In genomic region chr17:46609721-46610514, GRCm38 (mm10) we compare ENCODE assay signal across 9 mouse cellular contexts. TPM values are rescaled to one million over a fixed set of nuclear protein-coding genes. Genes with fewer than 3 reads are reported as not detected.
A peak's percentile ranks its signal among the peaks of the same experiment; 100 is the strongest.
DNase-seq lines count a peak whose midpoint lies in the region; ATAC-seq and TF ChIP-seq lines count a peak whose summit lies in the region.
"Had no signal": no experiment of that assay in that cellular context is flagged by ENCODE, and none has a peak within 500 bp of the region (broad histone marks: within the 10 kb centered on the region; RNA-seq: fewer than 3 reads in every experiment).

No protein-coding gene starts in this region.

- H3K9ac ChIP-seq in forebrain, embryonic 12.5 days = no peak overlapping the region
- H3K9ac ChIP-seq in forebrain, embryonic 15.5 days (replicated peaks) = no peak overlapping the region
- no peak overlapping the region for H3K9ac ChIP-seq in embryonic facial prominence, embryonic 15.5 days
- H3K9ac ChIP-seq in kidney, postnatal 0 days (ENCODE audit: low read depth, low read length) = 0 out of 2 replicates have a peak overlapping the region, but pooled peaks have one; percentile 31

- WGBS in forebrain, embryonic 12.5 days = 63% methylated on average over 15 of the region's 15 CpGs
- WGBS in forebrain, embryonic 15.5 days = 52% methylated on average over 15 of the region's 15 CpGs
- 40% methylated on average over 15 of the region's 15 CpGs for WGBS in embryonic facial prominence, embryonic 15.5 days
- 34% methylated on average over 15 of the region's 15 CpGs for WGBS in kidney, postnatal 0 days

- H3K4me2 ChIP-seq in forebrain, embryonic 12.5 days = no peak overlapping the region
- no peak overlapping the region for H3K4me2 ChIP-seq in forebrain, embryonic 15.5 days (replicated peaks)
- H3K4me2 ChIP-seq in embryonic facial prominence, embryonic 15.5 days (replicated peaks) = peak overlapping the region; percentile 13; the same call in 1 of the 2 replicates
- peak overlapping the region; percentile 43 for H3K4me2 ChIP-seq in kidney, postnatal 0 days (ENCODE audit: low read length)

- H3K4me3 ChIP-seq in forebrain, embryonic 12.5 days (replicated peaks) = no peak overlapping the region
- no peak overlapping the region for H3K4me3 ChIP-seq in forebrain, embryonic 15.5 days
- H3K4me3 ChIP-seq in embryonic facial prominence, embryonic 15.5 days (replicated peaks) = no peak overlapping the region
- 0 out of 2 replicates have a peak overlapping the region, but pooled peaks have one; percentile 8 for H3K4me3 ChIP-seq in kidney, postnatal 0 days (replicated peaks; ENCODE audit: low read depth, low read length)

- DNase-seq in kidney, postnatal 0 days (ENCODE audit: low spot score) = peak; percentile 66
- no peak for DNase-seq in layer of hippocampus, postnatal 14 days (ENCODE audit: low spot score in 2 of 2)
- DNase-seq in left cerebral cortex, adult 9 months (ENCODE audit: low spot score in 2 of 2) = no peak
- no peak for DNase-seq in thymus, postnatal 0 days (ENCODE audit: low spot score)

- no peak for ATAC-seq in forebrain, embryonic 12.5 days (ENCODE audit: low FRiP score)
- ATAC-seq in forebrain, embryonic 15.5 days (replicated peaks) = no peak
- ATAC-seq in embryonic facial prominence, embryonic 15.5 days (ENCODE audit: insufficient number of reproducible peaks, low FRiP score, low TSS enrichment, low read depth) = peak; percentile 52; the same call in 1 of the 2 replicates
- no peak for ATAC-seq in kidney, postnatal 0 days (replicated peaks; ENCODE audit: low FRiP score, low read depth)
- peak; percentile 84 for ATAC-seq in megakaryocyte, adult 5-6 weeks (ENCODE audit: poor library complexity, severe bottlenecking)

- H3K27me3 ChIP-seq in forebrain, embryonic 12.5 days = no peaks in the 10 kb centered on the region
- H3K27me3 ChIP-seq in forebrain, embryonic 15.5 days = no peaks in the 10 kb centered on the region
- no peaks in the 10 kb centered on the region for H3K27me3 ChIP-seq in embryonic facial prominence, embryonic 15.5 days
- no peaks in the 10 kb centered on the region for H3K27me3 ChIP-seq in kidney, postnatal 0 days (ENCODE audit: insufficient read depth, low read length)

- peaks cover 35% of the 10 kb centered on the region for H3K4me1 ChIP-seq in forebrain, embryonic 12.5 days
- H3K4me1 ChIP-seq in forebrain, embryonic 15.5 days = peaks cover 33% of the 10 kb centered on the region
- H3K4me1 ChIP-seq in embryonic facial prominence, embryonic 15.5 days = peaks cover 81% of the 10 kb centered on the region
- peaks cover 60% of the 10 kb centered on the region for H3K4me1 ChIP-seq in kidney, postnatal 0 days (replicated peaks; ENCODE audit: insufficient read depth, low read length)

- TF ChIP-seq CTCF in kidney, postnatal 0 days (IDR thresholded peaks at IDR 0.05; ENCODE audit: low read depth) = no peak

- peak overlapping the region; percentile 47 for H3K27ac ChIP-seq in forebrain, embryonic 12.5 days
- H3K27ac ChIP-seq in forebrain, embryonic 15.5 days (replicated peaks) = no peak overlapping the region
- H3K27ac ChIP-seq in embryonic facial prominence, embryonic 15.5 days (replicated peaks) = peak overlapping the region; percentile 73
- peak overlapping the region; percentile 67 for H3K27ac ChIP-seq in kidney, postnatal 0 days

- no peaks in the 10 kb centered on the region for H3K9me3 ChIP-seq in forebrain, embryonic 12.5 days
- no peaks in the 10 kb centered on the region for H3K9me3 ChIP-seq in forebrain, embryonic 15.5 days
- no peaks in the 10 kb centered on the region for H3K9me3 ChIP-seq in embryonic facial prominence, embryonic 15.5 days (replicated peaks)
- no peaks in the 10 kb centered on the region for H3K9me3 ChIP-seq in kidney, postnatal 0 days (replicated peaks; ENCODE audit: low read length)
- H3K9me3 ChIP-seq: G1E had no signal

- no peaks in the 10 kb centered on the region for H3K36me3 ChIP-seq in forebrain, embryonic 12.5 days (replicated peaks)
- H3K36me3 ChIP-seq in forebrain, embryonic 15.5 days = no peaks in the 10 kb centered on the region
- H3K36me3 ChIP-seq in embryonic facial prominence, embryonic 15.5 days = no peaks in the 10 kb centered on the region
- no peaks in the 10 kb centered on the region for H3K36me3 ChIP-seq in kidney, postnatal 0 days (ENCODE audit: insufficient read depth, low read length)
- H3K36me3 ChIP-seq: G1E had no signal

RNA-seq across cellular contexts. Expression of gene Ptk7, which starts 19.4 kb away (rescaled TPM):
- polyA plus RNA-seq in forebrain, embryonic 12.5 days (2016; fragmentation: Nextera tagmentation; extraction: Ambion mirVana) = 55.3 and 56.4 TPM in 2 replicates
- 32.1 and 33.0 TPM in 2 replicates for polyA plus RNA-seq in forebrain, embryonic 15.5 days (2015; fragmentation: Nextera tagmentation; extraction: Ambion mirVana)
- polyA plus RNA-seq in embryonic facial prominence, embryonic 15.5 days (2015; fragmentation: Nextera tagmentation; extraction: Ambion mirVana) = 156 and 161 TPM in 2 replicates
- polyA plus RNA-seq in kidney, postnatal 0 days (2015; fragmentation: Nextera tagmentation; extraction: Ambion mirVana) = 94.0 and 103 TPM in 2 replicates
- total RNA-seq in megakaryocyte, adult 5-6 weeks (2015) = not detected in 2 replicates
- total RNA-seq in megakaryocyte, adult 5-6 weeks (2017) = 0.07 and 0.16 TPM in 2 replicates
- 10 to 100 TPM; 11.2 to 11.4 TPM for total RNA-seq in layer of hippocampus, postnatal 14 days (2021)
- 24.7 and 25.1 TPM in 2 replicates for polyA plus RNA-seq in thymus, postnatal 0 days (2015; fragmentation: Nextera tagmentation; extraction: Ambion mirVana)

RNA-seq across cellular contexts. Expression of gene Klc4, which starts 35.9 kb away (rescaled TPM):
- polyA plus RNA-seq in forebrain, embryonic 12.5 days (2016; fragmentation: Nextera tagmentation; extraction: Ambion mirVana) = 39.0 and 42.5 TPM in 2 replicates
- 41.4 and 45.1 TPM in 2 replicates for polyA plus RNA-seq in forebrain, embryonic 15.5 days (2015; fragmentation: Nextera tagmentation; extraction: Ambion mirVana)
- polyA plus RNA-seq in embryonic facial prominence, embryonic 15.5 days (2015; fragmentation: Nextera tagmentation; extraction: Ambion mirVana) = 23.4 and 24.5 TPM in 2 replicates
- 47.6 and 50.4 TPM in 2 replicates for polyA plus RNA-seq in kidney, postnatal 0 days (2015; fragmentation: Nextera tagmentation; extraction: Ambion mirVana)
- 3.5 and 4.9 TPM in 2 replicates for total RNA-seq in megakaryocyte, adult 5-6 weeks (2015)
- total RNA-seq in megakaryocyte, adult 5-6 weeks (2017) = 13.1 and 15.0 TPM in 2 replicates
- 10 to 100 TPM; 15.1 to 16.7 TPM for total RNA-seq in layer of hippocampus, postnatal 14 days (2021)
- polyA plus RNA-seq in thymus, postnatal 0 days (2015; fragmentation: Nextera tagmentation; extraction: Ambion mirVana) = 17.7 and 18.4 TPM in 2 replicates

RNA-seq across cellular contexts. Expression of gene Mrpl2, which starts 36.1 kb away (rescaled TPM):
- 76.6 and 102 TPM in 2 replicates for polyA plus RNA-seq in forebrain, embryonic 12.5 days (2016; fragmentation: Nextera tagmentation; extraction: Ambion mirVana)
- polyA plus RNA-seq in forebrain, embryonic 15.5 days (2015; fragmentation: Nextera tagmentation; extraction: Ambion mirVana) = 73.7 and 81.9 TPM in 2 replicates
- polyA plus RNA-seq in embryonic facial prominence, embryonic 15.5 days (2015; fragmentation: Nextera tagmentation; extraction: Ambion mirVana) = 92.9 and 95.8 TPM in 2 replicates
- 144 and 157 TPM in 2 replicates for polyA plus RNA-seq in kidney, postnatal 0 days (2015; fragmentation: Nextera tagmentation; extraction: Ambion mirVana)
- 46.2 and 67.5 TPM in 2 replicates for total RNA-seq in megakaryocyte, adult 5-6 weeks (2015)
- total RNA-seq in megakaryocyte, adult 5-6 weeks (2017) = 42.7 and 53.9 TPM in 2 replicates
- total RNA-seq in layer of hippocampus, postnatal 14 days (2021) = 10 to 100 TPM; 51.1 to 54.3 TPM
- 110 and 113 TPM in 2 replicates for polyA plus RNA-seq in thymus, postnatal 0 days (2015; fragmentation: Nextera tagmentation; extraction: Ambion mirVana)

RNA-seq across cellular contexts. Expression of gene Cul7, which starts 40.2 kb away (rescaled TPM):
- polyA plus RNA-seq in forebrain, embryonic 12.5 days (2016; fragmentation: Nextera tagmentation; extraction: Ambion mirVana) = 46.5 and 47.8 TPM in 2 replicates
- polyA plus RNA-seq in forebrain, embryonic 15.5 days (2015; fragmentation: Nextera tagmentation; extraction: Ambion mirVana) = 35.9 and 36.5 TPM in 2 replicates
- polyA plus RNA-seq in embryonic facial prominence, embryonic 15.5 days (2015; fragmentation: Nextera tagmentation; extraction: Ambion mirVana) = 64.0 and 64.1 TPM in 2 replicates
- polyA plus RNA-seq in kidney, postnatal 0 days (2015; fragmentation: Nextera tagmentation; extraction: Ambion mirVana) = 29.0 and 33.3 TPM in 2 replicates
- total RNA-seq in megakaryocyte, adult 5-6 weeks (2015) = 1.7 and 1.9 TPM in 2 replicates
- total RNA-seq in megakaryocyte, adult 5-6 weeks (2017) = 1.9 and 2.4 TPM in 2 replicates
- total RNA-seq in layer of hippocampus, postnatal 14 days (2021) = 10 to 100 TPM; 23.8 to 24.4 TPM
- 14.0 and 16.0 TPM in 2 replicates for polyA plus RNA-seq in thymus, postnatal 0 days (2015; fragmentation: Nextera tagmentation; extraction: Ambion mirVana)

RNA-seq across cellular contexts. Expression of gene Srf, which starts 53.9 kb away (rescaled TPM):
- 5.0 TPM in 2 replicates for polyA plus RNA-seq in forebrain, embryonic 12.5 days (2016; fragmentation: Nextera tagmentation; extraction: Ambion mirVana)
- 3.3 and 5.4 TPM in 2 replicates for polyA plus RNA-seq in forebrain, embryonic 15.5 days (2015; fragmentation: Nextera tagmentation; extraction: Ambion mirVana)
- 8.6 and 8.8 TPM in 2 replicates for polyA plus RNA-seq in embryonic facial prominence, embryonic 15.5 days (2015; fragmentation: Nextera tagmentation; extraction: Ambion mirVana)
- polyA plus RNA-seq in kidney, postnatal 0 days (2015; fragmentation: Nextera tagmentation; extraction: Ambion mirVana) = 5.5 and 6.0 TPM in 2 replicates
- 28.5 and 34.0 TPM in 2 replicates for total RNA-seq in megakaryocyte, adult 5-6 weeks (2015)
- 23.7 and 36.3 TPM in 2 replicates for total RNA-seq in megakaryocyte, adult 5-6 weeks (2017)
- 10 to 100 TPM; 62.7 to 65.5 TPM for total RNA-seq in layer of hippocampus, postnatal 14 days (2021)
- 5.0 and 7.5 TPM in 2 replicates for polyA plus RNA-seq in thymus, postnatal 0 days (2015; fragmentation: Nextera tagmentation; extraction: Ambion mirVana)

Comparison
In these comparisons a context has a peak if more than half of its experiments do, and no peak if none do; other contexts are left out.
1. ATAC-seq: peak in embryonic facial prominence, embryonic 15.5 days (single experiment) and megakaryocyte, adult 5-6 weeks (single experiment); none in forebrain, embryonic 12.5 days (single experiment), forebrain, embryonic 15.5 days (single experiment) and kidney, postnatal 0 days (single experiment).
2. H3K4me2 ChIP-seq: peak in embryonic facial prominence, embryonic 15.5 days (single experiment) and kidney, postnatal 0 days (single experiment); none in forebrain, embryonic 12.5 days (single experiment) and forebrain, embryonic 15.5 days (single experiment).